Mouse (Mus musculus) embryo, embryonic 10 days (tissue): ENCODE measurements at regions not wholly inside any gene's neighbourhood (a gene's known extent, or its start where the extent isn't known, plus 50 kb on each side); places are given as distances from the start of the nearest gene placed in this dataset.
A peak's percentile ranks its signal among the peaks of the same experiment; 100 is the strongest.

ENCODE experiments used
- DNase-seq: peaks from one replicate; pipeline ENCODE4 v3.0.0-alpha.2; 2015; ENCODE audit warnings: low spot score

GRCm38 (mm10) chr1:95762244-95762643 lies 94.9 kb upstream of the St8sia4 start:
- peak; percentile 82 for DNase-seq

GRCm38 (mm10) chr1:95754071-95754915 lies 86.9 kb upstream of the St8sia4 start:
- no peak for DNase-seq

- no peak for DNase-seq
Measured at GRCm38 (mm10) chr1:95753517-95753916, 86.1 kb upstream of the St8sia4 start.

GRCm38 (mm10) chr1:95748940-95749339 lies 81.6 kb upstream of the St8sia4 start:
- no peak for DNase-seq

- no peak for DNase-seq
Measured at GRCm38 (mm10) chr1:95747287-95747686, 79.9 kb upstream of the St8sia4 start.

- no peak for DNase-seq
Measured at GRCm38 (mm10) chr1:95744446-95744845, 77.1 kb upstream of the St8sia4 start.

GRCm38 (mm10) chr1:95743334-95743733 lies 76.0 kb upstream of the St8sia4 start:
- DNase-seq, result no peak

- DNase-seq, result no peak
Measured at GRCm38 (mm10) chr1:95719449-95719848, 52.1 kb upstream of the St8sia4 start.

- DNase-seq, result no peak
Measured at GRCm38 (mm10) chr1:95718794-95719193, 51.4 kb upstream of the St8sia4 start.
